In genomic region chr7:127003620-127004019, GRCm38 (mm10) we compare ENCODE assay signal across 32 mouse cellular contexts. TPM values are rescaled to one million over a fixed set of nuclear protein-coding genes. Genes with fewer than 3 reads are reported as not detected.
DNase-seq lines count a peak whose midpoint lies in the region; ATAC-seq and TF ChIP-seq lines count a peak whose summit lies in the region.
"Had no signal": no experiment of that assay in that cellular context is flagged by ENCODE, and none has a peak within 500 bp of the region (broad histone marks: within the 10 kb centered on the region; RNA-seq: fewer than 3 reads in every experiment).

No protein-coding gene starts in this region.

- peak; percentile 46 for DNase-seq in kidney, adult 2 months
- DNase-seq in kidney, postnatal 25 days: no peak
- DNase-seq in ES-E14 (ENCODE audit: low read depth, low spot score): no peak
- DNase-seq in layer of hippocampus, postnatal 10 days (ENCODE audit: low spot score in 2 of 2): no peak
- no peak for DNase-seq in natural killer cell, adult 2 months (ENCODE audit: low spot score in 2 of 2)
- DNase-seq: adrenal gland, postnatal 14 days; cerebellum, adult 2 months; cerebellum, postnatal 25 days; gastrocnemius, postnatal 14 days; heart, adult 11 months; heart, postnatal 4 days; kidney, postnatal 14 days; liver, embryonic 13.5 days; lung, adult 18-20 months; thymus, postnatal 14 days had no signal

- no peak for TF ChIP-seq CTCF in kidney, adult 2 months (conservative IDR thresholded peaks at IDR 0.05; ENCODE audit: insufficient read depth, insufficient read length, low read depth, low read length)

- H3K27ac ChIP-seq in kidney, adult 2 months (ENCODE audit: insufficient read depth, low read depth, low read length): no peak overlapping the region
- H3K27ac ChIP-seq in ES-E14 (ENCODE audit: insufficient read depth, low read depth, low read length, poor library complexity, severe bottlenecking): peak overlapping the region; percentile 47; the same call in 1 of the 2 replicates
- H3K27ac ChIP-seq in intestine, embryonic 16.5 days (ENCODE audit: low read length): peak overlapping the region; percentile 60
- H3K27ac ChIP-seq: embryonic facial prominence, embryonic 10.5 days; embryonic facial prominence, embryonic 15.5 days; forebrain, embryonic 12.5 days; hindbrain, embryonic 14.5 days; layer of hippocampus, adult 2 months; limb, embryonic 13.5 days; liver, embryonic 13.5 days; macrophage; midbrain, embryonic 13.5 days had no signal

- H3K4me3 ChIP-seq in kidney, adult 2 months (ENCODE audit: insufficient read depth, low read depth, low read length): no peak overlapping the region
- H3K4me3 ChIP-seq in ES-E14 (ENCODE audit: insufficient read depth in 1 of 2, low read depth in 1 of 2, low read length in 2 of 2, poor library complexity in 1 of 2, severe bottlenecking in 1 of 2): no peak overlapping the region
- H3K4me3 ChIP-seq in intestine, embryonic 16.5 days (ENCODE audit: low read length): peak overlapping the region; percentile 16; the same call in 1 of the 2 replicates
- H3K4me3 ChIP-seq: embryonic facial prominence, embryonic 10.5 days; embryonic facial prominence, embryonic 15.5 days; forebrain, embryonic 12.5 days; heart, embryonic 12.5 days; layer of hippocampus, adult 2 months; limb, embryonic 13.5 days; liver, embryonic 13.5 days; midbrain, embryonic 13.5 days had no signal

- 80% methylated on average over 5 of the region's 5 CpGs for WGBS in kidney, adult 2 months
- WGBS in intestine, embryonic 16.5 days: 67% methylated on average over 5 of the region's 5 CpGs

- peak overlapping the region; percentile 35 for H3K4me2 ChIP-seq in intestine, embryonic 16.5 days (ENCODE audit: low read depth, low read length)
- H3K4me2 ChIP-seq: embryonic facial prominence, embryonic 15.5 days; forebrain, embryonic 12.5 days; heart, embryonic 12.5 days; hindbrain, embryonic 14.5 days; limb, embryonic 13.5 days; liver, embryonic 13.5 days; midbrain, embryonic 13.5 days had no signal

- in situ Hi-C loops in ES-E14 (cut with MboI; ENCODE audit: low sequenced_read_pairs in 2 of 2, unreplicated experiment in 2 of 2): no loop called here

- H3K4me1 ChIP-seq in kidney, adult 2 months (ENCODE audit: control insufficient read depth, insufficient read depth, low read length): 0 out of 2 replicates have a peak, but pooled peaks cover 6% of the 10 kb centered on the region
- peaks cover 2 to 24% of the 10 kb centered on the region in 2 experiments; a peak in 3 of 4 replicates for H3K4me1 ChIP-seq in ES-E14 (ENCODE audit: control insufficient read depth in 2 of 2, insufficient read depth in 2 of 2, low read length in 2 of 2, poor library complexity in 1 of 2)
- H3K4me1 ChIP-seq in intestine, embryonic 16.5 days (ENCODE audit: control insufficient read depth, insufficient read depth, low read length): peaks cover 5% of the 10 kb centered on the region
- H3K4me1 ChIP-seq: embryonic facial prominence, embryonic 10.5 days; midbrain, embryonic 13.5 days had no signal

- TF ChIP-seq POLR2A in kidney, adult 2 months (IDR thresholded peaks at IDR 0.05; ENCODE audit: low read depth, low read length): no peak

- no peaks in the 10 kb centered on the region for H3K36me3 ChIP-seq in kidney, adult 2 months (ENCODE audit: control insufficient read depth, insufficient read depth, low read length)
- H3K36me3 ChIP-seq in ES-E14 (ENCODE audit: control insufficient read depth, insufficient read depth, low read length, poor library complexity, severe bottlenecking): no peaks in the 10 kb centered on the region
- H3K36me3 ChIP-seq in intestine, embryonic 16.5 days (ENCODE audit: control insufficient read depth, insufficient read depth, low read length): no peaks in the 10 kb centered on the region
- H3K36me3 ChIP-seq: embryonic facial prominence, embryonic 10.5 days; embryonic facial prominence, embryonic 15.5 days; forebrain, embryonic 12.5 days; heart, embryonic 12.5 days; limb, embryonic 13.5 days; liver, embryonic 13.5 days; midbrain, embryonic 13.5 days had no signal

- peak overlapping the region; percentile 55; the same call in 1 of the 2 replicates for H3K9ac ChIP-seq in ES-E14 (ENCODE audit: insufficient read depth, low read depth, low read length, poor library complexity, severe bottlenecking)
- H3K9ac ChIP-seq in intestine, embryonic 16.5 days (ENCODE audit: low read depth, low read length): no peak overlapping the region
- H3K9ac ChIP-seq: embryonic facial prominence, embryonic 15.5 days; forebrain, embryonic 12.5 days; heart, embryonic 12.5 days; hindbrain, embryonic 14.5 days; limb, embryonic 13.5 days; liver, embryonic 13.5 days; midbrain, embryonic 13.5 days had no signal

- H3K27me3 ChIP-seq in kidney, adult 2 months (replicated peaks; ENCODE audit: control insufficient read depth, insufficient read depth, low read length): no peaks in the 10 kb centered on the region
- H3K27me3 ChIP-seq in intestine, embryonic 16.5 days (replicated peaks; ENCODE audit: control insufficient read depth, insufficient read depth, low read length): no peaks in the 10 kb centered on the region
- H3K27me3 ChIP-seq: embryonic facial prominence, embryonic 15.5 days; forebrain, embryonic 12.5 days; heart, embryonic 12.5 days; limb, embryonic 13.5 days; liver, embryonic 13.5 days; midbrain, embryonic 13.5 days had no signal

- no peaks in the 10 kb centered on the region for H3K9me3 ChIP-seq in ES-E14 (ENCODE audit: control insufficient read depth, insufficient read depth, low read depth, low read length)
- H3K9me3 ChIP-seq in intestine, embryonic 16.5 days (ENCODE audit: control insufficient read depth, low read length): no peaks in the 10 kb centered on the region
- H3K9me3 ChIP-seq: embryonic facial prominence, embryonic 10.5 days; embryonic facial prominence, embryonic 15.5 days; forebrain, embryonic 12.5 days; heart, embryonic 12.5 days; limb, embryonic 13.5 days; liver, embryonic 13.5 days; midbrain, embryonic 13.5 days had no signal

- ATAC-seq in intestine, embryonic 16.5 days: peak; percentile 77
- ATAC-seq in granulocyte monocyte progenitor cell, adult 5-6 weeks (replicated peaks; ENCODE audit: poor library complexity, severe bottlenecking): no peak
- ATAC-seq: inflammation-experienced regulatory T-cells, adult 6 months; lung, postnatal 0 days; midbrain, embryonic 13.5 days had no signal

TF ChIP-seq in ES-E14, 5 proteins besides CTCF, POLR2A, EP300 and RAD21:
- no peak for TF ChIP-seq ZC3H11A (IDR thresholded peaks at IDR 0.05; ENCODE audit: borderline replicate concordance, low read depth, low read length)
- TF ChIP-seq HCFC1 (IDR thresholded peaks at IDR 0.05; ENCODE audit: borderline replicate concordance, insufficient read depth, low read length): no peak
- no peak for TF ChIP-seq ZNF384 (IDR thresholded peaks at IDR 0.05; ENCODE audit: low read depth, low read length)
- TF ChIP-seq CHD2 (IDR thresholded peaks at IDR 0.05; ENCODE audit: low read depth, low read length): no peak
- no peak for TF ChIP-seq MAFK (IDR thresholded peaks at IDR 0.05; ENCODE audit: insufficient read depth, low read depth, low read length)

RNA-seq across cellular contexts. Expression of gene Mvp, which starts 10.8 kb away (rescaled TPM):
- 56.9 and 66.9 TPM in 2 replicates for polyA plus RNA-seq in kidney, adult 2 months (2012; rRNA removed)
- 49.2 and 56.0 TPM in 2 replicates for total RNA-seq in ES-E14 (2012; rRNA removed)
- 73.7 and 84.9 TPM in 2 replicates for polyA plus RNA-seq in intestine, embryonic 16.5 days (2015; fragmentation: Nextera tagmentation; extraction: Ambion mirVana)
- 9.8 and 13.1 TPM in 2 replicates for total RNA-seq in granulocyte monocyte progenitor cell, adult 5-6 weeks (2014; fragmentation: Nextera tagmentation)
- total RNA-seq in granulocyte monocyte progenitor cell, adult 5-6 weeks (2017): 17.7 and 22.1 TPM in 2 replicates
- 1 to 10 TPM; 5.6 to 6.2 TPM for total RNA-seq in layer of hippocampus, postnatal 10 days (2021)

RNA-seq across cellular contexts. Expression of gene Pagr1b, which starts 12.7 kb away (rescaled TPM):
- 0.91 and 1.3 TPM in 2 replicates for polyA plus RNA-seq in kidney, adult 2 months (2012; rRNA removed)
- 0.63 and 1.3 TPM in 2 replicates for total RNA-seq in ES-E14 (2012; rRNA removed)
- polyA plus RNA-seq in intestine, embryonic 16.5 days (2015; fragmentation: Nextera tagmentation; extraction: Ambion mirVana): 0.78 and 2.5 TPM in 2 replicates
- not detected in 2 replicates for total RNA-seq in granulocyte monocyte progenitor cell, adult 5-6 weeks (2014; fragmentation: Nextera tagmentation)
- total RNA-seq in granulocyte monocyte progenitor cell, adult 5-6 weeks (2017): 10.5 TPM in 1 of 2 replicates, not detected in the other
- under 1 TPM in 1 of 2 experiments, not detected in 1; 0.62 TPM for total RNA-seq in layer of hippocampus, postnatal 10 days (2021)
- total RNA-seq: layer of hippocampus, postnatal 25 days had no signal
- polyA plus RNA-seq: embryonic facial prominence, embryonic 10.5 days; heart, embryonic 12.5 days; heart, postnatal 0 days; inflammation-experienced regulatory T-cells, adult 6 months; neural tube, embryonic 14.5 days; stomach, embryonic 14.5 days had no signal

RNA-seq across cellular contexts. Expression of gene Pagr1a, which starts 13.5 kb away (rescaled TPM):
- 2.8 and 17.6 TPM in 2 replicates for polyA plus RNA-seq in kidney, adult 2 months (2012; rRNA removed)
- total RNA-seq in ES-E14 (2012; rRNA removed): 12.1 and 32.3 TPM in 2 replicates
- polyA plus RNA-seq in intestine, embryonic 16.5 days (2015; fragmentation: Nextera tagmentation; extraction: Ambion mirVana): 69.8 and 82.7 TPM in 2 replicates
- total RNA-seq in granulocyte monocyte progenitor cell, adult 5-6 weeks (2014; fragmentation: Nextera tagmentation): 17.5 and 50.8 TPM in 2 replicates
- total RNA-seq in granulocyte monocyte progenitor cell, adult 5-6 weeks (2017): 3.4 and 27.2 TPM in 2 replicates
- total RNA-seq in layer of hippocampus, postnatal 10 days (2021): 10 to 100 TPM; 24.9 to 34.2 TPM

RNA-seq across cellular contexts. Expression of gene Gm42742, which starts 17.3 kb away (rescaled TPM):
- polyA plus RNA-seq in kidney, adult 2 months (2012; rRNA removed): 21.2 and 28.9 TPM in 2 replicates
- total RNA-seq in ES-E14 (2012; rRNA removed): 23.4 and 38.4 TPM in 2 replicates
- polyA plus RNA-seq in intestine, embryonic 16.5 days (2015; fragmentation: Nextera tagmentation; extraction: Ambion mirVana): 21.9 and 23.5 TPM in 2 replicates
- total RNA-seq in granulocyte monocyte progenitor cell, adult 5-6 weeks (2014; fragmentation: Nextera tagmentation): 2.3 and 28.3 TPM in 2 replicates
- total RNA-seq in granulocyte monocyte progenitor cell, adult 5-6 weeks (2017): 32.7 and 35.4 TPM in 2 replicates
- 10 to 100 TPM; 33.4 to 34.8 TPM for total RNA-seq in layer of hippocampus, postnatal 10 days (2021)

RNA-seq across cellular contexts. Expression of gene Prrt2, which starts 17.4 kb away (rescaled TPM):
- polyA plus RNA-seq in kidney, adult 2 months (2012; rRNA removed): 3.6 and 4.6 TPM in 2 replicates
- total RNA-seq in ES-E14 (2012; rRNA removed): 0.36 and 0.85 TPM in 2 replicates
- polyA plus RNA-seq in intestine, embryonic 16.5 days (2015; fragmentation: Nextera tagmentation; extraction: Ambion mirVana): 2.9 and 3.8 TPM in 2 replicates
- total RNA-seq in granulocyte monocyte progenitor cell, adult 5-6 weeks (2014; fragmentation: Nextera tagmentation): 1.8 and 6.9 TPM in 2 replicates
- 0.43 and 1.6 TPM in 2 replicates for total RNA-seq in granulocyte monocyte progenitor cell, adult 5-6 weeks (2017)
- 100 to 1,000 TPM; 146 to 184 TPM for total RNA-seq in layer of hippocampus, postnatal 10 days (2021)
- polyA plus RNA-seq: macrophage had no signal
